Mouse (Mus musculus) heart, postnatal 0 days (tissue): ENCODE results near the gene Icmt. TPM values are rescaled to one million over a fixed set of nuclear protein-coding genes. Genes with fewer than 3 reads are reported as not detected.

Experiments
- ATAC-seq: fragments of 200-750 bp; cut with Nextera tagmentation; 2 replicates; pipeline ENCODE4 v1.8.0; 2017; ENCODE audit warnings: low read depth, moderate number of reproducible peaks, moderate library complexity; ENCODE audit not compliant: insufficient read depth
- DNase-seq: peaks from one replicate; pipeline ENCODE4 v3.0.0-alpha.2; 2016; ENCODE audit warnings: low spot score
- H3K27ac ChIP-seq: fragments of 300-500 bp; sonication (generic); 2 replicates; pipeline ENCODE4 v1.5.1; 2014; ENCODE audit warnings: low read depth, mild to moderate bottlenecking
- H3K27me3 ChIP-seq: fragments of 300-500 bp; sonication (generic); 2 replicates; pipeline ENCODE4 v1.6.1; 2014; ENCODE audit warnings: low read length, mixed read lengths; ENCODE audit not compliant: control insufficient read depth, insufficient read depth
- H3K36me3 ChIP-seq: fragments of 300-500 bp; sonication (generic); replicated peaks from 2 replicates; pipeline ENCODE4 v1.6.1; 2014; ENCODE audit warnings: low read length, mixed read lengths; ENCODE audit not compliant: control insufficient read depth, insufficient read depth
- H3K4me1 ChIP-seq: fragments of 300-500 bp; sonication (generic); 2 replicates; pipeline ENCODE4 v1.6.1; 2014; ENCODE audit warnings: antibody characterized with exemption; ENCODE audit not compliant: control insufficient read depth, insufficient read depth
- H3K4me2 ChIP-seq: fragments of 300-500 bp; sonication (generic); 2 replicates; pipeline ENCODE4 v1.6.1; 2014; ENCODE audit warnings: low read depth, mild to moderate bottlenecking, low read length, moderate library complexity
- H3K4me3 ChIP-seq: fragments of 300-500 bp; sonication (generic); 2 replicates; pipeline ENCODE4 v1.5.1; 2014; ENCODE audit warnings: low read depth, low read length
- H3K9ac ChIP-seq: fragments of 300-500 bp; sonication (generic); replicated peaks from 2 replicates; pipeline ENCODE4 v1.6.1; 2014; ENCODE audit warnings: low read depth, low read length, mixed read lengths
- H3K9me3 ChIP-seq: fragments of 300-500 bp; sonication (generic); replicated peaks from 2 replicates; pipeline ENCODE4 v1.6.1; 2016; ENCODE audit warnings: low read length; ENCODE audit not compliant: control insufficient read depth
- CTCF ChIP-seq: IDR thresholded peaks from 2 replicates; pipeline ENCODE4 v1.5.1; 2016; ENCODE audit warnings: antibody characterized with exemption, control low read depth, low read depth
- EP300 ChIP-seq: IDR thresholded peaks from 2 replicates; pipeline ENCODE4 v1.6.1; 2016; ENCODE audit warnings: antibody characterized with exemption, low read depth
- WGBS: fragments of 180-500 bp; shearing (Covaris S2); extraction: QIAGEN DNeasy Blood & Tissue Kit; methylation state at CpG from one replicate; pipeline ENCODE4 v1.1.7; 2014; 5-methylcytosine and 5-hydroxymethylcytosine counted together
- polyA plus RNA-seq: library from polyadenylated mRNA; unstranded; fragments of >200 nt; fragmentation: Nextera tagmentation; extraction: Ambion mirVana; gene quantifications from 2 replicates; pipeline ENCODE4 v1.2.1, GENCODE M21; 2015
- total RNA-seq: library from RNA; depleted of rRNA; stranded (reverse); fragments of >200 nt; gene quantifications from 2 replicates; pipeline ENCODE4 v1.2.3, GENCODE M21; 2014; ENCODE audit warnings: low replicate concordance

The Icmt gene
- total and polyA plus RNA-seq, 2 experiments from 2014 or later = 15.0 to 38.0 TPM

GRCm38 (mm10) chr4:152339293-152339790 lies 42.3 kb downstream of the Icmt start:
- no peak overlapping the region for H3K27ac ChIP-seq
- H3K9ac ChIP-seq = no peak overlapping the region
- peak overlapping the region; percentile 91 for H3K4me2 ChIP-seq
- TF ChIP-seq CTCF (no peak), EP300 (no peak)
- DNase-seq (no peak), ATAC-seq (no peak)
- no peaks in the 10 kb centered on the region for H3K9me3 ChIP-seq
- peak overlapping the region; percentile 56 for H3K4me3 ChIP-seq
- peaks cover 10% of the 10 kb centered on the region for H3K4me1 ChIP-seq
- peaks cover 15% of the 10 kb centered on the region for H3K36me3 ChIP-seq
- peaks cover 69% of the 10 kb centered on the region for H3K27me3 ChIP-seq
- 4% methylated on average over 20 of the region's 26 CpGs for WGBS

GRCm38 (mm10) chr4:152340584-152341284 lies 43.7 kb downstream of the Icmt start:
- no peak overlapping the region for H3K4me3 ChIP-seq
- no peak for TF ChIP-seq CTCF
- no peak for TF ChIP-seq EP300
- no peak overlapping the region for H3K4me2 ChIP-seq
- 37% methylated on average over 15 of the region's 15 CpGs for WGBS
- no peak overlapping the region for H3K9ac ChIP-seq
- DNase-seq = no peak
- peaks cover 79% of the 10 kb centered on the region for H3K27me3 ChIP-seq
- H3K4me1 ChIP-seq = peaks cover 14% of the 10 kb centered on the region
- no peak for ATAC-seq
- no peak overlapping the region for H3K27ac ChIP-seq
- no peaks in the 10 kb centered on the region for H3K9me3 ChIP-seq
- H3K36me3 ChIP-seq = peaks cover 4% of the 10 kb centered on the region; the same call in 1 of the 2 replicates

DNA sequence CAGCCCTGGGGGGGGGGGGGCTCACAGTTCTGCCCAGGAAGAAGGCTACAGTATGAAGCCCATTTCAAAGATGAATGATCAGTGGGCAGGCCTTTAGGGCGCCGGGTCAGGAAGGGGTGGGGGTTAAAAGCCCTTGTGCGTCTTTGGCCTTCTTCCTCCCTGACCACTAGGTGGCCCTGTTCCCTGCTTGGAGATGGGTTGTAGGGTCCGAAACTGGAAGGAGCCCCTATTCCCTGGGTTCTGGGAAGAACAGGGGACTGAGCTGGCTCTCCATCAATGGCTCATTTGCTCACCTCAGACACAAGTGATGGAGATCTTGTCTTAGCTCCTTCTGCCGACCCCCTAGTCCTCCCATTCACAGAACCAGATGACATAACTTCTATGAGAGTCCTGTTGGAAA lies 46.3 kb downstream of the Icmt start:
- no peak overlapping the region for H3K4me3 ChIP-seq
- no peaks in the 10 kb centered on the region for H3K9me3 ChIP-seq
- H3K27ac ChIP-seq = no peak overlapping the region
- 10% methylated on average over 5 of the region's 5 CpGs for WGBS
- TF ChIP-seq EP300 (no peak), CTCF (peak; percentile 59)
- no peak overlapping the region for H3K4me2 ChIP-seq
- H3K36me3 ChIP-seq = no peaks in the 10 kb centered on the region
- H3K27me3 ChIP-seq = peaks cover 75% of the 10 kb centered on the region
- DNase-seq (no peak), ATAC-seq (no peak)
- H3K4me1 ChIP-seq = peaks cover 14% of the 10 kb centered on the region
- no peak overlapping the region for H3K9ac ChIP-seq

DNA sequence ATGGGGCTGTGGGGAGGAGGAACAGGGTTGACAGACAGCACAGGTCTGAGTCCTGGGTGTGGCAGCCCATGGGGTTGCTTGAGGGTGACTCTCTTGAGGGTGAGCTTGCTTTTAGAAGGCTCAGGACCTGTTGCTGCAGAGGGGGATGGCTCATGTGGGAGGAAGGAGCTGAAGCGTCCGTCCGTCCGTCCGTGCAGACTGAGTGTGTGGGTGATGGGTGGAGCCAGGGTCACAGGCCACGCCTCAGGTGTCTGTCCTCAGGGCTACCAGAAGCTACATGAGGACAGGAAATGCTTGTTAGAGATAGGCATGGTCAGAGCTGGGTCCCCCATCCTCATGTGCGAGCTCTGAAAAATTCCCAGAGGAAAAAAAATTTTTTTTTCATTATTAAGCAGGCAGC lies 47.6 kb downstream of the Icmt start:
- H3K4me3 ChIP-seq = no peak overlapping the region
- no peaks in the 10 kb centered on the region for H3K9me3 ChIP-seq
- DNase-seq = no peak
- H3K4me2 ChIP-seq = no peak overlapping the region
- peaks cover 75% of the 10 kb centered on the region for H3K27me3 ChIP-seq
- H3K9ac ChIP-seq = no peak overlapping the region
- no peaks in the 10 kb centered on the region for H3K36me3 ChIP-seq
- 57% methylated on average over 7 of the region's 7 CpGs for WGBS
- no peak for ATAC-seq
- H3K27ac ChIP-seq = no peak overlapping the region
- H3K4me1 ChIP-seq = peaks cover 4% of the 10 kb centered on the region; the same call in 1 of the 2 replicates
- TF ChIP-seq EP300 (no peak), CTCF (no peak)

DNA sequence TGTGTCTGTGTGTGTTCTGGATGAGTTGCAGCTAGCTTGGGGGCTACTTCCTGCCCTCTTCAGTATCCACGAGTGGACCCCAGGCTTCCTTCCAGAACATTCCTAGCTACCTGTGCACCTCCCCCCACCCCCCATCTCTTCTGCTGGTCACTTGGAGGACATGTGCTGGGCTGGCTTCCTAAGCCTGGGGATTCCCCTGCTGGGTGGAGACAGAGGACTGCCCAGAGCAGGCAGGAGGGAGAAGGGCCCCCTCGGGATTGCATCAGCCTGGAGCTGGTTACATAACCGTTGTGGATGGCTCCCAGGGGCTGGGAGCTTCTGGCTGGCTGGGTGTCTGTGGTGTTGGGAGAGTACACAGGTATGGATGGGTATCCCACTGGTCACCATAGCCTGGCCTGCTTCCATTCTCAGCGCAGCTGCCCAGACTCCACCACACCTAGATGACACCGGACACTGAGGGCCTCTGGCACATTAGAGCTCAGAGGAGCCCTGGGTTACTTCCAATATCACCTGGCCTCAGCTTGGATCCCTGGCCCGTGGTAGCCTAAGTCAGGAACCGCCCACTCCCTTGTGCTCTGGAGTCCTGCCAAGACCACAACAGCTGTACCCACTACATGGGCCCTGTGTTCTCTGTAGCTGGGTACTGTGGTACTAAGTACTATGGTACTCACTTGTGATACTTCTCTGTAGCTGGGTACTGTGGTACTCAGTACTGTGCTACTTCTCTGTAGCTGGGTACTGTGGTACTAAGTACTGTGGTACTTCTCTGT lies 48.3 kb downstream of the Icmt start:
- DNase-seq = no peak
- H3K36me3 ChIP-seq = no peaks in the 10 kb centered on the region
- WGBS = 33% methylated on average over 7 of the region's 7 CpGs
- H3K9ac ChIP-seq = no peak overlapping the region
- no peak overlapping the region for H3K4me2 ChIP-seq
- peaks cover 75% of the 10 kb centered on the region for H3K27me3 ChIP-seq
- peak; percentile 24; the same call in 1 of the 2 replicates for ATAC-seq
- no peak for TF ChIP-seq CTCF
- no peak for TF ChIP-seq EP300
- no peak overlapping the region for H3K4me3 ChIP-seq
- H3K4me1 ChIP-seq = peaks cover 4% of the 10 kb centered on the region; the same call in 1 of the 2 replicates
- no peaks in the 10 kb centered on the region for H3K9me3 ChIP-seq
- H3K27ac ChIP-seq = no peak overlapping the region
